Mouse (Mus musculus) testis, adult 2 months (tissue): Measurements from ENCODE around the gene Dstn. TPM values are rescaled to one million over a fixed set of nuclear protein-coding genes. Genes with fewer than 3 reads are reported as not detected.

Source experiments
- H3K27ac ChIP-seq: fragments of 200-500 bp; 2 replicates; pipeline ENCODE4 v1.5.1; 2012; ENCODE audit warnings: low read depth, low read length; ENCODE audit not compliant: control insufficient read depth, insufficient read depth
- H3K27me3 ChIP-seq: fragments of 200-500 bp; 2 replicates; pipeline ENCODE4 v1.6.1; 2012; ENCODE audit warnings: mild to moderate bottlenecking, low read length, moderate library complexity; ENCODE audit not compliant: control insufficient read depth, insufficient read depth
- H3K36me3 ChIP-seq: fragments of 200-500 bp; 2 replicates; pipeline ENCODE4 v1.6.1; 2012; ENCODE audit warnings: mild to moderate bottlenecking, low read length; ENCODE audit not compliant: control insufficient read depth, insufficient read depth
- H3K4me1 ChIP-seq: fragments of 200-500 bp; 2 replicates; pipeline ENCODE4 v1.6.1; 2012; ENCODE audit warnings: low read length; ENCODE audit not compliant: control insufficient read depth, insufficient read depth
- H3K4me3 ChIP-seq: fragments of 200-500 bp; 2 replicates; pipeline ENCODE4 v1.5.1; 2012; ENCODE audit warnings: low read depth, mild to moderate bottlenecking, low read length, moderate library complexity, mixed read lengths; ENCODE audit not compliant: control insufficient read depth
- CTCF ChIP-seq: fragments of 200-500 bp; IDR thresholded peaks from 2 replicates; pipeline ENCODE4 v1.5.1; 2012; ENCODE audit warnings: low read depth, mild to moderate bottlenecking, inconsistent platforms, low read length, moderate library complexity; ENCODE audit not compliant: control insufficient read depth, insufficient read depth, insufficient replicate concordance
- POLR2A ChIP-seq: fragments of 200-500 bp; IDR thresholded peaks from 2 replicates; pipeline ENCODE4 v1.6.1; 2012; ENCODE audit warnings: low read depth, mild to moderate bottlenecking, inconsistent platforms, low read length, moderate library complexity; ENCODE audit not compliant: control insufficient read depth
- polyA plus RNA-seq: library from polyadenylated mRNA; depleted of rRNA; stranded (reverse); fragments of >200 nt; gene quantifications from 2 replicates; pipeline ENCODE4 v1.2.3, GENCODE M21; 2012

Dstn gene
- polyA plus RNA-seq, 1 experiment: 11.8 TPM

- no peaks in the 10 kb centered on the region for H3K27me3 ChIP-seq
- H3K36me3 ChIP-seq: peaks cover 3% of the 10 kb centered on the region
- H3K4me3 ChIP-seq: peak overlapping the region; percentile 48
- no peak overlapping the region for H3K27ac ChIP-seq
- no peak for TF ChIP-seq POLR2A
- no peak for TF ChIP-seq CTCF
- no peaks in the 10 kb centered on the region for H3K4me1 ChIP-seq
Measured at GRCm38 (mm10) chr2:143963318-143963717, 48.2 kb downstream of the Dstn start.

DNA sequence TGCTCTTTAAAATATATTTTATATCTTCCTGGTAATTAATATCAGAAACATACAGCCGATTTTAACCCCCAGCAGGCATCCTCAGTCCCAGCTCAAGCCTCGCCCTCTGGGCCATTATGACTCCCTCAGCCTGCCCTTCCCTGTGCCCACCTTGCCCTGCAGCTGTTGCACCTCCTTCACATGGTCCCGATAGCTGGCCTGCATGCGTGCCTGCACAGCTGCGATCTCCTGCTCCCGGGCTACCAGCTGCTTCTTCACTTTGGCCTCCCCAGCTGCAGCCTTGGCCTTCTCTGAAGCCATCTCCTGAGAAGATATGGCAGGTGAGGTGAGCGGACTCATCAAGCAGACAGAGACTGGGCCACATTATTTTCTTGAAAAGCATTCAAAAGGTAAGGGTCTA, 54.1 kb downstream of the Dstn start:
- H3K36me3 ChIP-seq: peaks cover 2% of the 10 kb centered on the region
- H3K27me3 ChIP-seq: no peaks in the 10 kb centered on the region
- no peaks in the 10 kb centered on the region for H3K4me1 ChIP-seq
- no peak overlapping the region; the same call in 1 of the 2 replicates for H3K27ac ChIP-seq
- no peak overlapping the region for H3K4me3 ChIP-seq
- TF ChIP-seq POLR2A (no peak), CTCF (no peak)

DNA sequence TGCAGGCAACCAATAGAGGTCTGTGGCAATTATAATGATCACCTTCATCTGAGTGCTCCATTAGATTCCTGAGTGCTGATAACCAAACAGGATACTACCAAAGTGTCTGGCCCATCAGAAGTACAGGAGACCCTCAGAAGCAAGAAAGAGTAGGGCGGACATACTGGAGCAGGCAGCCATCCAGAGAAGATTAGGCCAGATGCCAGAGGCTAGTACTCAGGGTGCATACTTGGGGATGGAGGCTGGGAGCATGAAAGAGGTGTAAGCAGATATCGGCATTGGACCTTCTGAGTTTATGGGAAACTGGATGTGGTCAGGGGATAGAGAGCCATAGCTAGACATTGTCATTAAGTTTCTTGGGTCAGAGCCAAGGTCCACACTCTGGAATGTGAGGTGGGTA, 55.7 kb downstream of the Dstn start:
- Histone ChIP-seq H3K4me1 (no peaks in the 10 kb centered on the region), H3K36me3 (peaks cover 2% of the 10 kb centered on the region), H3K27ac (no peak overlapping the region), H3K4me3 (no peak overlapping the region), H3K27me3 (no peaks in the 10 kb centered on the region)
- TF ChIP-seq POLR2A (no peak), CTCF (no peak)

GRCm38 (mm10) chr2:143971887-143972286, 56.8 kb downstream of the Dstn start:
- Histone ChIP-seq H3K27ac (no peak overlapping the region), H3K4me3 (no peak overlapping the region), H3K4me1 (no peaks in the 10 kb centered on the region), H3K36me3 (peaks cover 2% of the 10 kb centered on the region), H3K27me3 (no peaks in the 10 kb centered on the region)
- no peak for TF ChIP-seq POLR2A
- no peak for TF ChIP-seq CTCF

- H3K27me3 ChIP-seq: no peaks in the 10 kb centered on the region
- TF ChIP-seq POLR2A (no peak), CTCF (no peak)
- no peak overlapping the region for H3K4me3 ChIP-seq
- H3K27ac ChIP-seq: no peak overlapping the region
- H3K4me1 ChIP-seq: no peaks in the 10 kb centered on the region
- H3K36me3 ChIP-seq: peaks cover 2% of the 10 kb centered on the region
Measured at GRCm38 (mm10) chr2:143973161-143973560, 58.0 kb downstream of the Dstn start.

- no peaks in the 10 kb centered on the region for H3K4me1 ChIP-seq
- no peak overlapping the region for H3K27ac ChIP-seq
- no peak overlapping the region for H3K4me3 ChIP-seq
- TF ChIP-seq CTCF (no peak), POLR2A (no peak)
- H3K27me3 ChIP-seq: no peaks in the 10 kb centered on the region
- H3K36me3 ChIP-seq: peaks cover 2% of the 10 kb centered on the region; the same call in 1 of the 2 replicates
Measured at GRCm38 (mm10) chr2:143975146-143975649, 60.1 kb downstream of the Dstn start.

DNA sequence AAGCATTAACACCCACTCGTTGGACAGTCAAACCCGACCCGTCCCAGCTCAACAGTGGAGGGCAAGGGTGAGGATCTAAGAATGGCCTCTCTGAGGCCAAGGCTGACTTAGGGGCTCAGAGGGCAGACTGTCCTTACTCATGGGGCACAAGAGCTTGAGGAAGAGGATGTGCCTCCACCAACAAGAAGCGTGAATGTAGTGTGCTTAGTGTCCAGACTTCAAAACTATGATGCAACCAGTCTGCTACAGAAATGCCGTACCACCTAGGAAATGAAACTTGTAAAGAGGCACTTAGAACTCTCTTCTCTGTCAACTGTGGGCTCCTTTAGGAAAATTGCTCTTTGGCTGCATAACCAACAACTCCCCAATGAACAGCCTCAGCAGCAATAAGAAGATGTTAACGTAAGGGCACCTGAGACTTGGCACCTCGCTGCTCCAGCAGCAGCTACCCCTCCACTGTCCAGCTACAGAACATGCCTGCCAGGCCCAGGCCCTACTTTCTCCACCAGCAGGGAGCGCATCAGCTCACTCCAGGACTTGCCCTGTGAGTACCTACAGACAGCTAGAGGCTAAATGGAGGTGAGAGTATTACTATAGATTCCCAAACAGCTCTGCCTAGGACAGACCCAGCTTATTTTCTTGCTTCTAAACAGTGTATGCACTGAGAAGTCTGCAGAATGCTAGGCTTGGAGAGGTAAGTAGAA, 63.5 kb downstream of the Dstn start:
- H3K36me3 ChIP-seq: no peaks in the 10 kb centered on the region
- TF ChIP-seq CTCF (no peak), POLR2A (no peak)
- H3K27me3 ChIP-seq: no peaks in the 10 kb centered on the region
- H3K4me3 ChIP-seq: no peak overlapping the region
- H3K27ac ChIP-seq: no peak overlapping the region
- no peaks in the 10 kb centered on the region for H3K4me1 ChIP-seq
